Mouse (Mus musculus) MEL (cell line): ENCODE data around the gene En2. TPM values are rescaled to one million over a fixed set of nuclear protein-coding genes. Genes with fewer than 3 reads are reported as not detected.

Experiments used
- DNase-seq: peaks from one replicate; pipeline ENCODE4 v3.0.0; 2011; ENCODE audit warnings: low read depth, low spot score
- H3K27ac ChIP-seq: 2 replicates; pipeline ENCODE4 v1.5.1; 2012; ENCODE audit warnings: low read depth, mild to moderate bottlenecking, control low read depth, low read length, moderate library complexity; ENCODE audit not compliant: control insufficient read depth
- H3K27me3 ChIP-seq, 2 experiments: fragments of 150-350 bp in 1 of 2; sonication (generic) in 1 of 2; 2 replicates each; pipeline ENCODE4 v1.6.1; 2012; ENCODE audit warnings: low read length in 2 of 2, mild to moderate bottlenecking in 2 of 2, improper control_type of control experiment in 1 of 2, moderate library complexity in 1 of 2; ENCODE audit not compliant: insufficient read depth in 2 of 2, control insufficient read depth in 1 of 2
- H3K36me3 ChIP-seq, 2 experiments: 2 replicates each; pipeline ENCODE4 v1.6.1; 2012 to 2014; ENCODE audit warnings: low read length in 2 of 2, improper control_type of control experiment in 1 of 2, inconsistent platforms in 1 of 2, mild to moderate bottlenecking in 1 of 2; ENCODE audit not compliant: insufficient read depth in 2 of 2, control insufficient read depth in 1 of 2
- H3K4me1 ChIP-seq, 2 experiments: fragments of 150-350 bp in 1 of 2; sonication (generic) in 1 of 2; 2 replicates each; pipeline ENCODE4 v1.6.1; 2012; ENCODE audit warnings: low read length in 2 of 2, improper control_type of control experiment in 1 of 2, mild to moderate bottlenecking in 1 of 2; ENCODE audit not compliant: insufficient read depth in 2 of 2, control insufficient read depth in 1 of 2
- H3K4me3 ChIP-seq, 2 experiments: fragments of 150-350 bp in 1 of 2; sonication (generic) in 1 of 2; 2 replicates each; pipeline ENCODE4 v1.5.1; 2012; ENCODE audit warnings: low read depth in 2 of 2, low read length in 2 of 2, mild to moderate bottlenecking in 2 of 2, moderate library complexity in 2 of 2, control low read depth in 1 of 2, improper control_type of control experiment in 1 of 2; ENCODE audit not compliant: control insufficient read depth in 1 of 2, insufficient read depth in 1 of 2
- H3K79me2 ChIP-seq: 2 replicates; pipeline ENCODE4 v1.6.1; 2012; ENCODE audit warnings: mild to moderate bottlenecking, low read length, moderate library complexity; ENCODE audit not compliant: control insufficient read depth, poor library complexity, insufficient read depth
- H3K9ac ChIP-seq: 2 replicates; pipeline ENCODE4 v1.6.1; 2012; ENCODE audit warnings: low read depth, mild to moderate bottlenecking, control low read depth, low read length, moderate library complexity; ENCODE audit not compliant: control insufficient read depth, poor library complexity, severe bottlenecking
- H3K9me3 ChIP-seq: fragments of 150-350 bp; sonication (generic); replicated peaks from 2 replicates; pipeline ENCODE4 v1.6.1; 2012; ENCODE audit warnings: mild to moderate bottlenecking, low read length, improper control_type of control experiment, moderate library complexity; ENCODE audit not compliant: insufficient read depth
- BHLHE40 ChIP-seq: IDR thresholded peaks from 2 replicates; pipeline ENCODE4 v1.6.1; 2012; ENCODE audit warnings: low read depth, mild to moderate bottlenecking, inconsistent platforms, low read length, improper control_type of control experiment, borderline replicate concordance
- CTCF ChIP-seq, 3 experiments: IDR thresholded peaks in 2 of 3; conservative IDR thresholded peaks in 1 of 3; 2 replicates each; pipeline ENCODE4 v1.5.1; 2011 to 2012; ENCODE audit warnings: low read length in 3 of 3, low read depth in 2 of 3, mild to moderate bottlenecking in 2 of 3, improper control_type of control experiment in 1 of 3, inconsistent platforms in 1 of 3, mixed read lengths in 1 of 3, moderate library complexity in 1 of 3; ENCODE audit not compliant: control insufficient read depth in 1 of 3, insufficient read depth in 1 of 3, poor library complexity in 1 of 3, severe bottlenecking in 1 of 3
- ELF1 ChIP-seq: IDR thresholded peaks from 2 replicates; pipeline ENCODE4 v1.6.1; 2014; ENCODE audit warnings: low read depth, mild to moderate bottlenecking, inconsistent platforms, low read length, improper control_type of control experiment, moderate library complexity
- EP300 ChIP-seq, 2 experiments: IDR thresholded peaks; 2 replicates each; pipeline ENCODE4 v1.6.1; 2011; ENCODE audit warnings: improper control_type of control experiment in 2 of 2, low read length in 2 of 2, low read depth in 1 of 2, mild to moderate bottlenecking in 1 of 2
- GATA1 ChIP-seq: IDR thresholded peaks from 2 replicates; pipeline ENCODE4 v1.6.1; 2011; ENCODE audit warnings: low read depth, low read length, improper control_type of control experiment
- JUND ChIP-seq: IDR thresholded peaks from 2 replicates; pipeline ENCODE4 v1.6.1; 2011; ENCODE audit warnings: low read depth, mild to moderate bottlenecking, improper control_type of control experiment, low read length
- MAFK ChIP-seq: IDR thresholded peaks from 2 replicates; pipeline ENCODE4 v1.6.1; 2011; ENCODE audit warnings: low read depth, mild to moderate bottlenecking, low read length, improper control_type of control experiment, borderline replicate concordance
- MAX ChIP-seq: IDR thresholded peaks from 2 replicates; pipeline ENCODE4 v1.6.1; 2011; ENCODE audit warnings: low read length, improper control_type of control experiment
- MXI1 ChIP-seq: IDR thresholded peaks from 2 replicates; pipeline ENCODE4 v1.6.1; 2011; ENCODE audit warnings: mild to moderate bottlenecking, low read depth, low read length, improper control_type of control experiment
- MYB ChIP-seq: IDR thresholded peaks from 2 replicates; pipeline ENCODE4 v1.6.1; 2011; ENCODE audit warnings: mild to moderate bottlenecking, low read depth, low read length, improper control_type of control experiment
- NRF1 ChIP-seq: IDR thresholded peaks from 2 replicates; pipeline ENCODE4 v1.6.1; 2014; ENCODE audit warnings: low read depth, mild to moderate bottlenecking, inconsistent platforms, low read length, improper control_type of control experiment, moderate library complexity; ENCODE audit not compliant: poor library complexity, insufficient read depth, severe bottlenecking
- POLR2A ChIP-seq, 2 experiments: IDR thresholded peaks; 2 replicates each; pipeline ENCODE4 v1.6.1; 2011 to 2012; ENCODE audit warnings: low read length in 2 of 2, mild to moderate bottlenecking in 2 of 2, control low read depth in 1 of 2, improper control_type of control experiment in 1 of 2, low read depth in 1 of 2, moderate library complexity in 1 of 2; ENCODE audit not compliant: control insufficient read depth in 1 of 2, insufficient read depth in 1 of 2, poor library complexity in 1 of 2
- POLR2AphosphoS2 ChIP-seq: IDR thresholded peaks from 2 replicates; pipeline ENCODE4 v1.6.1; 2011; ENCODE audit warnings: low read length, improper control_type of control experiment
- RAD21 ChIP-seq: IDR thresholded peaks from 2 replicates; pipeline ENCODE4 v1.6.1; 2011; ENCODE audit warnings: mild to moderate bottlenecking, low read depth, low read length, improper control_type of control experiment
- USF2 ChIP-seq, 2 experiments: IDR thresholded peaks; 2 replicates each; pipeline ENCODE4 v1.6.1; 2011 to 2012; ENCODE audit warnings: improper control_type of control experiment in 2 of 2, low read length in 2 of 2, borderline replicate concordance in 1 of 2, inconsistent platforms in 1 of 2, low read depth in 1 of 2, mild to moderate bottlenecking in 1 of 2; ENCODE audit not compliant: insufficient read depth in 1 of 2
- ZC3H11A ChIP-seq: IDR thresholded peaks from 2 replicates; pipeline ENCODE4 v1.6.1; 2012; ENCODE audit warnings: low read depth, mild to moderate bottlenecking, inconsistent platforms, low read length, improper control_type of control experiment
- ZNF384 ChIP-seq: IDR thresholded peaks from 2 replicates; pipeline ENCODE4 v1.6.1; 2012; ENCODE audit warnings: low read depth, mild to moderate bottlenecking, inconsistent platforms, low read length, improper control_type of control experiment
- polyA plus RNA-seq, 2 experiments: library from polyadenylated mRNA; stranded (reverse) in 1 of 2; unstranded in 1 of 2; fragments of >175 nt in 1 of 2; fragments of >200 nt in 1 of 2; gene quantifications; 2 replicates each; pipeline versions ENCODE4 v1.2.1 to v1.2.4; 2012; ENCODE audit warnings: low replicate concordance in 2 of 2, low read depth in 1 of 2; ENCODE audit not compliant: insufficient read length in 2 of 2, insufficient read depth in 1 of 2, missing spikeins in 1 of 2
- total RNA-seq: library from RNA; depleted of rRNA; stranded (reverse); fragments of 300-350 nt; gene quantifications from 2 replicates; pipeline ENCODE4 v1.2.3, GENCODE M21; 2012

Gene En2
- total and polyA plus RNA-seq, 3 experiments: not detected

DNA sequence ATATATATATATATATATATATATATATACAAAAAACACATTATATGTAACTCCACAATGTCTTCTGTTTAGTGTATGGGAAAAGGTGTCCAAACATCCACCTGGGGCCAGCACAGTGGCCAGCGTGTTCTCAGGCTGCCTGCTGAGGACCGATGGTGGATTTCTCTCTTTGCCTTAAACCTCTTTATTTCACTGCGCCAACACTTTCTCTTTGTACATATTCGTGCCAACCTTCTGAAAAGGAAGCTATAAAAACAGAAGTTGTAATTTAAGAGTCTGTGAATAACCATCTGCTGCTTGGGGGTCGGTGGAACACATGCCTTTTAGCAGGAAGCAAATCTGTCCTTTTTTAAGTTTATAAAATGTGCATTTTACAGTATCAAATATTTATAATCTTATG lies 6.2 kb downstream of the En2 start:
- no peak overlapping the region for H3K9ac ChIP-seq
- H3K36me3 ChIP-seq: no peaks in the 10 kb centered on the region
- TF ChIP-seq MAFK (no peak), NRF1 (no peak), ZC3H11A (no peak), MYB (no peak), EP300 (IDR thresholded peaks at IDR 0.05; ENCODE audit: low read depth in 1 of 2, low read length in 2 of 2) (no peak), MXI1 (no peak), BHLHE40 (no peak), JUND (no peak), USF2 (IDR thresholded peaks at IDR 0.05; ENCODE audit: borderline replicate concordance in 1 of 2, insufficient read depth in 1 of 2, low read depth in 1 of 2, low read length in 2 of 2) (no peak)
- H3K27me3 ChIP-seq: no peaks in the 10 kb centered on the region
- DNase-seq: no peak
- H3K9me3 ChIP-seq: no peaks in the 10 kb centered on the region; the same call in 1 of the 2 replicates
- H3K79me2 ChIP-seq: no peaks in the 10 kb centered on the region
- H3K27ac ChIP-seq: no peak overlapping the region
- H3K4me1 ChIP-seq: no peaks in the 10 kb centered on the region
- H3K4me3 ChIP-seq: no peak overlapping the region

DNA sequence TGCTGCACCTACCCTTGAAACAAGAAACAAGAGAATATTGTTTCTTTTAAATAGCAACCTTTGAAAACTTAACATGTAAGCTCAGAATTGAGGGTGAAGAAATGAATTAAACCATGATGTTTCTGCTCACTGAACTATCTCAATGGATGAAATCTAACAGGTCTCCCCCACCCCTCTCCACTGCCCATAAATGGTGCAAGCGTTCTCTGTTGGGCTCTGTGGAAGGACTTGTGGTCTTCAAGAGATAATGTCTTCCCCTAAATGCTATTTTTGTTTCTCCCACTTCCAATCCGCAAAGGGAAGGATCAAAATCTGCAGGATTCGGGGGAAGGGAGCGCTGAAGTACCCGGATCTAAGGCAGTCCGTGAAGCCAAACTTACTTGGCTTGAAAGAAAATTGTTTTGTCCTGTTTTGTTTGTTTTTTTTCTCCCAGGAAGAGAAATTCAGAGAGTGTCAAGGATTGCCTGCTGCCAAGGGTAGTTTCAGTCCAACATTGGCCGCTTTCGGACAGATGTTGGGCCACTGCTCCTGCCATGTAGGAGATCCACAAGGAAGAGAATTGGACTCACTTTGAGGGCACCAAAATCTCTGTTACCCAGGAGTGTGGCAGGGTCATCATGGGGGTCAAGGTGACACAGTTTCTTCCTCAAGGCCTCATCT lies 6.9 kb downstream of the En2 start:
- Histone ChIP-seq H3K4me3 (no peak overlapping the region), H3K79me2 (no peaks in the 10 kb centered on the region), H3K4me1 (no peaks in the 10 kb centered on the region), H3K27me3 (no peaks in the 10 kb centered on the region), H3K36me3 (no peaks in the 10 kb centered on the region), H3K9ac (no peak overlapping the region), H3K9me3 (no peaks in the 10 kb centered on the region; the same call in 1 of the 2 replicates), H3K27ac (no peak overlapping the region)
- DNase-seq: no peak
- no peak for TF ChIP-seq CTCF (IDR thresholded peaks at IDR 0.05 in 2 of 3, conservative IDR thresholded peaks at IDR 0.05 in 1 of 3; ENCODE audit: control insufficient read depth in 1 of 3, insufficient read depth in 1 of 3, low read depth in 2 of 3, low read length in 3 of 3, poor library complexity in 1 of 3, severe bottlenecking in 1 of 3)
- TF ChIP-seq GATA1: no peak
- no peak for TF ChIP-seq ELF1
- no peak for TF ChIP-seq RAD21
- TF ChIP-seq POLR2A (IDR thresholded peaks at IDR 0.05; ENCODE audit: control insufficient read depth in 1 of 2, insufficient read depth in 1 of 2, low read depth in 1 of 2, low read length in 2 of 2, poor library complexity in 1 of 2): no peak
- TF ChIP-seq MYB: no peak
- TF ChIP-seq MAX: no peak
- TF ChIP-seq MAFK: no peak
- TF ChIP-seq ZNF384: no peak
- TF ChIP-seq POLR2AphosphoS2: no peak
